8 mouse cellular contexts compared by ENCODE assay signal in the genomic region with DNA sequence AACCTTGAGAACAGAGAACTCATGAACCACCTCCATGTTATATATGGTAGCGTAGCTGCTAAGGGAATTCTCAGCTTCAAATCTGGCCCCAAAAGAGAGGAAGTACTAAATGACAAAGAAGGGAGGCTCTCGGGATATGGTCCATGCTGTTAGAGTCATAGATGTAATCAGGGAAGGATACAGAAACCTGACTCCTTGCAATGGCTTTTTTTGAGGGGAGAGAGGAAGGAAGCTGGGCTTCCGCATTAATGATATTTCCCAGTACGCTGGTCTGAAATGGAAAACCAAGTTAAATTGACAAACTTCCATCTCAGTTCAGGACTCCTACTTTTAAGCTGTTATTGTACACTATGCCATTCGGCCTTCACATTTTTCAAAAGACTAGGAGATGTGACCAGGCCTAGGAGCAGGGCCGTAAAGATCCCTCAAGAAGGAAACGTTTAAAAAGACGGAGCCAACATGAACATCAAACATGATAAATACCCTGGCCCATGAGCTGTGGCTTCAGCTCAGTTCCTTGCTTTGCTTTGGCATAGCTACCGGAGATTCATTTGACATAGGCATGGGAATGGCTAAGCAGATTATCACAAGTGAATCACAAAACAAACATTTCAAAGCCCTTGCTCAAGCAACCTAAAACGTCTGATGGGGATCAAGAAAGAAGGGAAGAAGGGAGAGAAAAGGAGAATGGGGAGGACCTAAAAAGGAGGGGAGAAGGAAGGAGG.
DNase-seq lines count a peak whose midpoint lies in the region; ATAC-seq lines count a peak whose summit lies in the region.
"Had no signal": no experiment of that assay in that cellular context is flagged by ENCODE, and none has a peak within 500 bp of the region (broad histone marks: within the 10 kb centered on the region; RNA-seq: fewer than 3 reads in every experiment).

No protein-coding gene starts in this region.

- 63% methylated on average over 10 of the region's 10 CpGs for WGBS in forebrain, embryonic 14.5 days
- WGBS in limb, embryonic 15.5 days: 59% methylated on average over 10 of the region's 10 CpGs

- H3K4me1 ChIP-seq in forebrain, embryonic 14.5 days (ENCODE audit: control insufficient read depth, insufficient read depth, low read length): no peaks in the 10 kb centered on the region
- peaks cover 14% of the 10 kb centered on the region for H3K4me1 ChIP-seq in limb, embryonic 15.5 days

- H3K36me3 ChIP-seq in forebrain, embryonic 14.5 days (ENCODE audit: control insufficient read depth, insufficient read depth, low read length): no peaks in the 10 kb centered on the region
- no peaks in the 10 kb centered on the region for H3K36me3 ChIP-seq in limb, embryonic 15.5 days

- no peak overlapping the region for H3K4me2 ChIP-seq in forebrain, embryonic 14.5 days (ENCODE audit: low read length)
- no peak overlapping the region for H3K4me2 ChIP-seq in limb, embryonic 15.5 days

- DNase-seq in lung, postnatal 36 days: peak; percentile 22
- no peak for DNase-seq in lung, adult 18-20 months
- no peak for DNase-seq in forebrain, embryonic 14.5 days (ENCODE audit: low spot score)
- no peak for DNase-seq in retina, postnatal 1 day
- no peak for DNase-seq in spleen, postnatal 10 days (ENCODE audit: low spot score in 2 of 2)
- DNase-seq: spleen, adult 18-20 months had no signal

- H3K9ac ChIP-seq in forebrain, embryonic 14.5 days (ENCODE audit: low read length): no peak overlapping the region
- no peak overlapping the region for H3K9ac ChIP-seq in limb, embryonic 15.5 days

- H3K27me3 ChIP-seq in forebrain, embryonic 14.5 days (replicated peaks; ENCODE audit: control insufficient read depth, insufficient read depth, low read length): no peaks in the 10 kb centered on the region
- no peaks in the 10 kb centered on the region for H3K27me3 ChIP-seq in limb, embryonic 15.5 days

- no peak overlapping the region for H3K4me3 ChIP-seq in forebrain, embryonic 14.5 days (ENCODE audit: low read depth, low read length)
- no peak overlapping the region for H3K4me3 ChIP-seq in limb, embryonic 15.5 days

- H3K27ac ChIP-seq in forebrain, embryonic 14.5 days (ENCODE audit: low read depth, low read length): 0 out of 2 replicates have a peak overlapping the region, but pooled peaks have one; percentile 59
- H3K27ac ChIP-seq in limb, embryonic 15.5 days: peak overlapping the region; percentile 78

- no peaks in the 10 kb centered on the region for H3K9me3 ChIP-seq in forebrain, embryonic 14.5 days (replicated peaks; ENCODE audit: control insufficient read depth, low read length)
- H3K9me3 ChIP-seq in limb, embryonic 15.5 days: no peaks in the 10 kb centered on the region

- no peak for ATAC-seq in forebrain, embryonic 14.5 days
- no peak for ATAC-seq in limb, embryonic 15.5 days (ENCODE audit: insufficient number of reproducible peaks, low FRiP score, low TSS enrichment, low read depth)
- ATAC-seq in inflammation-experienced regulatory T-cells, adult 6 months: no peak
